13 mouse cellular contexts compared by ENCODE assay signal in the genomic region with DNA sequence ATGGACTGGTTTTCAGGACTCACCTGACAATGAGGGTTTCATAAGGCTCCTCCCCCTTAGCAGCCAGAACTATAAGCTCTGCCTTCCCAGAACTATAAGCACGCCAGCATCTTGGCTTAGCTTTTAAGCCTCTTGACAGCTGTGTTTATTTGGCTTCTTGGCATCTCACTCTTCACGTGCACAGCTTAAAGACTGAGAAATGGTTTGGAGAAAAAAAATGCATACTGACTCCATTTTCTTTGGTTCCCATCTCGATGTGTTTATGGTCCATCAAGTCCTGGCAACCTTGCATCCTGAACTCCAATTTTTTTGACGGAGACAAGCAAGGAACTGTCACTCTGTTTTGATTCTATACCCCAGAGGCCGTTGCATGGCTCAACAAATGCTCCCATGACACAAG.
"Had no signal": no experiment of that assay in that cellular context is flagged by ENCODE, and none has a peak within 500 bp of the region (broad histone marks: within the 10 kb centered on the region; RNA-seq: fewer than 3 reads in every experiment).

No protein-coding gene starts in this region.

- DNase-seq: kidney, adult 2 months; kidney, postnatal 14 days; liver; liver, embryonic 13.5 days; liver, postnatal 0 days; lung, postnatal 36 days; thymus, postnatal 4 days had no signal

- H3K9me3 ChIP-seq: kidney, embryonic 15.5 days; limb, embryonic 12.5 days; liver, embryonic 13.5 days; midbrain, embryonic 10.5 days; midbrain, embryonic 15.5 days; neural tube, embryonic 13.5 days had no signal

- ATAC-seq: liver, postnatal 0 days; midbrain, embryonic 15.5 days had no signal

- H3K36me3 ChIP-seq: kidney, embryonic 15.5 days; limb, embryonic 12.5 days; liver, embryonic 13.5 days; midbrain, embryonic 10.5 days; midbrain, embryonic 15.5 days; neural tube, embryonic 13.5 days had no signal

- H3K27ac ChIP-seq: kidney, embryonic 15.5 days; limb, embryonic 12.5 days; liver, embryonic 13.5 days; midbrain, embryonic 10.5 days; midbrain, embryonic 15.5 days; neural tube, embryonic 13.5 days; stomach, postnatal 0 days had no signal

- H3K27me3 ChIP-seq: midbrain, embryonic 15.5 days had no signal

- H3K4me3 ChIP-seq: kidney, embryonic 15.5 days; limb, embryonic 12.5 days; liver, embryonic 13.5 days; midbrain, embryonic 10.5 days; midbrain, embryonic 15.5 days; neural tube, embryonic 13.5 days had no signal

- H3K4me2 ChIP-seq: kidney, embryonic 15.5 days; limb, embryonic 12.5 days; liver, embryonic 13.5 days; midbrain, embryonic 15.5 days; neural tube, embryonic 13.5 days had no signal

- H3K9ac ChIP-seq: kidney, embryonic 15.5 days; limb, embryonic 12.5 days; liver, embryonic 13.5 days; liver, postnatal 0 days; midbrain, embryonic 15.5 days; neural tube, embryonic 13.5 days had no signal
